Mouse (Mus musculus) T-cell, adult 66 days (primary cell): ENCODE measurements around the gene Ncoa1. TPM values are rescaled to one million over a fixed set of nuclear protein-coding genes. Genes with fewer than 3 reads are reported as not detected.

Experiments
- total RNA-seq, 2 experiments: library from RNA; stranded (reverse); gene quantifications; 3 replicates in 1 of 2; 4 replicates in 1 of 2; pipeline ENCODE4 v1.2.4; 2023

Ncoa1 gene
- 10 to 100 TPM; 40.2 to 44.5 TPM for total RNA-seq

DNA sequence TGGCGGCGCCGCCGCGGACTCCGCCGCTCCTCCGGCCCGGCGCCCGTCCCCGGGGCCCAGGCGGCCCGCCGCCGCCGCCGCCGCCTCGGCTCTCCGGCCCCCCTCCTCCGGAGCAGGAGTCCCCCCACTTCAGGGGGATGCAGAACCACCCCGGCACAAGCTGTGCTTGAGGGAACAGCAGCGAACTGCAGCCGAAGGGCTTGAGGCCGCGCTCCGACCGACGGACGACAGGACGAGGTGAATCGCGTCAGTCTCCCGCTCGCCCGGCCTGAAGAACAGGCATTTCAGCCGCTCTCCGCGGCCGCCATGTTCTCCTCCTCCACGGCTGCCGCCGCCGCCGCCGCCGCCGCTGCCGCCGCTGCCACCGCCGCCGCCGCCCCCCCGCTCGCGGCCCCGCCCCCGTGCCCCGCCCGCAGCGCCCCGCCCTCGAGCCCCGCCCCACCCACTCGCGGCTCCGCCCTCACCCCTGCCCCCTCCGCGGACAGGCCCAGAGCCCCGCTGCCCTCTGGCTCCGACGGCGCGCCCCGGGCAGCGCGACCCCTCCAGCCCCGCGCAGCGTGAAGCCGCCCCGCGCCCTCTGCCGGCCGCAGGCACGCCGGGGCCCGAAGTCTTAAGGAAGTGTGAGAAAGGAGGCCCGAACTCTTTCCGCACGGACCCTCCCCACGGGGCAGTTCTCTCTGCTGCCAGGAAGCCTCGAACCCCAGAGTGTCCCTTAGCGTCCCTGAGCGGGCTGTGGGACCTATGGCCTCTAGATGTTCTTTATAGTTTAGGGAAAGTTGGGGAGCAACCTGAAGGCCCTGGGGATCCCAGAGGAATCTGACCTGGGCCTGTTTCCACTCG, at the start of gene Ncoa1:
Ncoa1 (minus strand) TSS at position 351 of the 840 bp plus-strand sequence.

DNA sequence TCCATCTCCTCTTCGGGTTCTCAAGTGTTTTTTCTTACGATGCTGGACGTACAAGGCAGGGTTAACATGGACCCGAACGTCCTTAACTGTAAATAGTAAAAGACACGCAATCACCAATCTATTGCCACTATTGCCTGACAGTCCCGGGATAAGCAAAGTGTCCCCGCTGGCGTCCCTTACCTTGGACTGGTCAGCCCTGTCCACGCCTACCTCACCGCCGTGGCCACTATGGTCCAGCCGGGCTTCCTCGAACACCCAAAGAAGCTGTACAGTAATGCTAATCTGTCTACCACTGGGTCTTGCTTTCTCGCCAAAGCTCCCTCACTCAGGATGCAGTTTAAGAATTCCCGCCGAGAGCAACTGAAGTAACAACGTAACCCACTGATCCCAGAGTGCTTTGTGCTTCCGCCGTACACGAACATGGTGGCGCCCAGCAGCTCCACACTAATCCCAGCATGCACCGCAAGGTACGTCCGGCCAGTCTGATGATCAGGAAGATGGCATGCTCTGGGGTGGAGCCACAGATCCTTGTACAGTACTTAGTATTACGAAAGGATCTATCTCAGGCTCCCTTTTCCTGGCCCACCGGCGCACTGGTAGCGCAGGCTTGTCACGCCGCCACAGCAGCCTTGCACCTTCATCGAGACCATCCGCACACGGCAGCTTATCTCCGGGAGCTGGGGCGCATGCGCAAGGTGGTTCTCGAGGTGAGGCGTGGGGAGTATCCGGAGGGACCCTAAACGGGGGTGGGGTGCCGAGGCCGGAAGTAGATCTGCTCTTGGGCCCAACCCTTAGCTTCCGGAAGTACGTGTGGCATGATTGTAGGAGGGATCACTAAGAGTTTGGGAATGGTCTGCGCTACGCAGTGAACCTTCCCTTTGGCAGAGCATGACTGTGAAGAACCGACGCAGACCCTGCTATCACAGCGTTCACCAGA, 243.1 kb downstream of the Ncoa1 start, which contains the start of the genes Ptrhd1 and Cenpo:
Ptrhd1 (plus strand) TSS at position 456 of the 937 bp plus-strand sequence.
Cenpo (minus strand) TSS at position 723 of the 937 bp plus-strand sequence.

Other genes with a start within 250 kb of the Ncoa1 start
- gene Ptrhd1, start 243.2 kb downstream of the Ncoa1 start, total RNA-seq: 1 to 10 TPM; 4.0 to 5.5 TPM
- gene Cenpo, start 242.9 kb downstream of the Ncoa1 start, total RNA-seq: 10 to 100 TPM; 28.8 to 29.9 TPM
- gene Itsn2, start 115.5 kb upstream of the Ncoa1 start, total RNA-seq: 100 to 1,000 TPM; 210 to 225 TPM
- gene Gm3625, start 115.7 kb upstream of the Ncoa1 start, total RNA-seq: not detected